Mouse (Mus musculus) mouse embryonic stem cell (cell line): ENCODE measurements around the gene Bzw1.

Source experiments
- in situ Hi-C, 2 experiments: fragments of 300-500 bp; cut with MboI; formaldehyde crosslinking; loops; 1 replicate in 1 of 2; 3 replicates in 1 of 2; pipeline ENCODE4 v1.14.3; 2019 to 2020; ENCODE audit warnings: low sequenced_read_pairs in 2 of 2, low pct_unique_long_range_greater_than_20kb in 1 of 2, mixed read lengths in 1 of 2; ENCODE audit not compliant: unreplicated experiment in 1 of 2

Gene Bzw1

GRCm38 (mm10) chr1:58424551-58424950 lies 31.9 kb downstream of the Bzw1 start:
- in situ Hi-C loops: loop anchor here (25.0 kb wide), 2 partner anchors 412 to 1263 kb away; partner anchors contain the start of genes Kctd18 (in 1 of the 2) and Nop58 (in 1 of the 2)

GRCm38 (mm10) chr1:58444691-58445090 lies 52.0 kb downstream of the Bzw1 start:
- in situ Hi-C loops: no loop called here

GRCm38 (mm10) chr1:58445143-58445722 lies 52.5 kb downstream of the Bzw1 start, which contains the start of the genes Nif3l1 and Ppil3:
Gene Nif3l1 (plus strand): TSS chr1:58445151.
Gene Ppil3 (minus strand): TSS chr1:58445486.
- in situ Hi-C loops: no loop called here

- in situ Hi-C loops: no loop called here
These were observed 53.2 kb downstream of the Bzw1 start for GRCm38 (mm10) chr1:58445861-58446260.

- in situ Hi-C loops: no loop called here
These were observed 55.1 kb downstream of the Bzw1 start for GRCm38 (mm10) chr1:58447766-58448165.

- in situ Hi-C loops: no loop called here
These were observed 55.7 kb downstream of the Bzw1 start for GRCm38 (mm10) chr1:58448396-58448795.

- in situ Hi-C loops: no loop called here
These were observed 61.6 kb downstream of the Bzw1 start for GRCm38 (mm10) chr1:58454316-58454715.
